Mouse (Mus musculus) CD4-positive helper T cell, adult 2 months (primary cell): ENCODE measurements around the gene Il17f.
A peak's percentile ranks its signal among the peaks of the same experiment; 100 is the strongest.
"Not testable (repeated sequence)": the region's sequence is repeated elsewhere in the genome, so short reads cannot be mapped to it uniquely, and the experiment has no call there.

Experiments used
- DNase-seq: peaks from one replicate; pipeline ENCODE4 v3.0.0-alpha.2; 2012; ENCODE audit warnings: low read depth, missing footprints, low spot score

Il17f gene

DNA sequence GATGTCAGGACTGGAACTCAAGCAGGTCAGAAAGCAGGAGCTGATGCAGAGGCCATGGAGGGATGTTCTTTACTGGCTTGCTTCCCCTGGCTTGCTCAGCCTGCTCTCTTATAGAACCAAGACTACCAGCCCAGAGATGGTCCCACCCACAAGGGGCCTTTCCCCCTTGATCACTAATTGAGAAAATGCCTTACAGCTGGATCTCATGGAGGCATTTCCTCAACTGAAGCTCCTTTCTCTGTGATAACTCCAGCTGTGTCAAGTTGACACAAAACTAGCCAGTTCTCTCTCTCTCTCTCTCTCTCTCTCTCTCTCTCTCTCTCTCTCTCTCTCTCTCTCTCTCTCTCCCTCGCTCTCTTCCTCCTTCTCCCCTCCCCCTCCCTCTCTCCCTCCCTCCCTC is at the start of gene Il17f:
Il17f (minus strand) TSS at position 101 of the 400 bp plus-strand sequence.
- DNase-seq: not testable (repeated sequence)

DNA sequence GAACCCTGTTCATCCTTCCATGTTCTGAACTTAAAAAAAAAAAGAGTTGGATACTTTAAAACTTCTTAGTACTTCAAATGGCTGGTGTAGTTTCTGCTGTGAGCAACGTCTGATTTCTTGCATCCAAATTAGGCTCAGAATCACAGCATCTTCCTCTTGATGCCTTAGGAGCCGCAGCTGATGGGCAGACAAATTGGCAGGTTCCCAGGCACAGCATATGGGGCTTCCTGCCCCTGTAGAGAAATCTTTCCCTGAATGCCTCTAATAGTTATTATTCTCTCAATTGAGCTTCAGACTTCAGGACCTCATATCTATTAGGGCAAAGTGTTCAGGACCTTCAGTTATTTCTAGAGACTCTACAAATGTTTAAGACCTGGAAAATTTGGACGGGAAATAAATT is 49.5 kb upstream of the Il17f start:
- DNase-seq: no peak

GRCm38 (mm10) chr1:20836551-20837125 is 46.2 kb upstream of the Il17f start:
- no peak for DNase-seq

- DNase-seq: no peak
Observed at GRCm38 (mm10) chr1:20833141-20833511, 42.7 kb upstream of the Il17f start.

- DNase-seq: no peak
Observed at GRCm38 (mm10) chr1:20832473-20833140, 42.2 kb upstream of the Il17f start.

- no peak for DNase-seq
Observed at GRCm38 (mm10) chr1:20830546-20830945, 40.1 kb upstream of the Il17f start.

- no peak for DNase-seq
Observed at GRCm38 (mm10) chr1:20828061-20828460, 37.6 kb upstream of the Il17f start.

DNA sequence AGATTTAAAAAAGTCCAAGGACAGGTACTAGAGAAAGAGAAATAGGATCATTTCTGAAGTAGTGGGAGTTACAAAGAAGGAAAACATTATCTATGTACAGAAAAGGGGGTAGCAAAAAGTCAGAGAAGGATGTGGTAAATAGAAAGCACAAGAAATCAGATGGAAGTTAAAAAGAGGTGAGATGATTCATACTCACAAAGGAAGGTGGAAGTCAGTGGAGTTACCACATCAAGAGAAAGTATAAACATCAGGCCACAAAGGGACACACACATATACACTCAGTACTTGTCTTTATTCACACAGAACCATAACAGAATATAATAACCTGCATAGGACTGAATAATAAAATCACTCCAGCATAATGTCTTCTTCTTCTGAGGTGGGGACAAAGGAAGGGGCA is 34.6 kb upstream of the Il17f start:
- peak; percentile 74 for DNase-seq

- DNase-seq: no peak
Observed at GRCm38 (mm10) chr1:20823906-20824305, 33.5 kb upstream of the Il17f start.

DNA sequence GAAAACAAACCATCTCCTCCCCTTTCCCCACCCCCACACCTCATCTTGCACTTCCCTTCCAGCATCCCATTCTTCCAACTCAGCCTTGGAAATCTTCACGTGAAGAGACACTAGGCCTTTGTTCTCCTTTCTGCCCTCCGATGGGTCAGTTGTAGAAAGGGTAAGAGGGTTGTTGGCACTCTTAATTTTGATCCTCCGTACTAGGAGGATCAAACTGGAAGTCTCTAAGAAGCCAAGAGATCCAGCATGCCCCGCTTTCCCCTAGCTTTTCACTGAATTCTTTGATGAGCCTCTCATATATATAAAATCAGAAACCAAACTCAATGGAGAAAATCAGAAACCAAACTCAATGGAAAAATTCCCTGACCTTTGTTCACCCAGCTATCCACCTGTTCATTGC is 33.1 kb upstream of the Il17f start:
- no peak for DNase-seq

- DNase-seq: no peak
Observed at GRCm38 (mm10) chr1:20820959-20821358, 30.5 kb upstream of the Il17f start.

DNA sequence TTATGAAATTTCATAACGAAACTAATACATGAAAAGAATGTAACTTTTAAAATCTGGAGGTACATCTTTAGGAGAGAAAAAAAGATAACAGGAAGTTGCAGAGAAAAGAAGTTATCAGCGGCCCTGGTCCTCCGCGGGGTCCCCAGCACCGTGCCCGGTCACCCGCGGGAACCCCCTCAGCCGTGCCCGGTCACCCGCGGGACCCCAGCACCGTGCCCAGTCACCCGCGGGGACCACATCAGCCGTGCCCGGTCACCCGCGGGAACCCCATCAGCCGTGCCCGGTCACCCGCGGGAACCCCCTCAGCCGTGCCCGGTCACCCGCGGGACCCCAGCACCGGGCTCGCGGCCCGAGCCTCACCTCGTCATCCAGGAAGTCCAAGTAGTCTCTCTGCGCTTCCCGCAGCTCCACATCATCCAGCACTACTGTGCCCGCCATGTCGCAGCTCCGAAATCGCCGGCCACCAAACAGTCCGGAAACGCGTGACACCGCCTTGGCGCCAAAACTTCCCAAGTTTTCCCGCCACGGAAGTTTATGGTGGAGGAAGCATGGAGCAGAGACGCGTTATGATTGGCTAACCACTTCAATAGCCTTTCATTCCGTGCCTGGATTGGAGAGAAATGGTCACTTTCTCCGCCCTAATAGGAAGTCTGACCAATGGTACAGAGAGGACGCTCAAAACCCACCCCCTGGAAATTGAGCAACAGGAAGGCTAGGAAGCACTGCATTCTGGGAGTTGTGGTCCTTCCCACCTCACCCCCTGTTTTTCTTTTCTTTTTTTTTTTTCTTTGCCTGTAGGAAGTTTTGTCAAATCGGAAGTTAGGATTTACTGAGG is 29.6 kb upstream of the Il17f start, which contains the start of gene Mcm3:
Mcm3 (minus strand) TSS at position 542 of the 835 bp plus-strand sequence.
- peak; percentile 92 for DNase-seq

DNA sequence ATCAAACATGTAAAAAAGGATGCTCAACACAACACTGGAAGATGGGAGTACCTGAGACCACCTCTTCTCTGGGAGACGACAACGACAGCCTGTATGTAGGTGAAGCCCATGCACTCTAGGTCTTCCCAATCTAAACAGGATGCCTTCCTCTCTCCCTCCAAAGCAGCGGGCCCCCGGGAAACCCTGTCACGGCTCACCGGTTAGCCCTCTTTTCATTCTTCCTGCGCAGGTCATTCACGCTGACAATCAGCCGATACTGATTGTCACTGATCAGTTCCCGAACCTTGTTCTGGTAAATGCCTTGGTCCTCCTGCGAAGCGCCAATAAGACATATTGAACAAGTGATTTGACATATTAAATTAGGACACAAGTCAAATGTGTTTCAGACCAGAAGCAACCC is 27.2 kb upstream of the Il17f start:
- DNase-seq: no peak

- no peak for DNase-seq
Observed at GRCm38 (mm10) chr1:20817172-20817571, 26.8 kb upstream of the Il17f start.

DNA sequence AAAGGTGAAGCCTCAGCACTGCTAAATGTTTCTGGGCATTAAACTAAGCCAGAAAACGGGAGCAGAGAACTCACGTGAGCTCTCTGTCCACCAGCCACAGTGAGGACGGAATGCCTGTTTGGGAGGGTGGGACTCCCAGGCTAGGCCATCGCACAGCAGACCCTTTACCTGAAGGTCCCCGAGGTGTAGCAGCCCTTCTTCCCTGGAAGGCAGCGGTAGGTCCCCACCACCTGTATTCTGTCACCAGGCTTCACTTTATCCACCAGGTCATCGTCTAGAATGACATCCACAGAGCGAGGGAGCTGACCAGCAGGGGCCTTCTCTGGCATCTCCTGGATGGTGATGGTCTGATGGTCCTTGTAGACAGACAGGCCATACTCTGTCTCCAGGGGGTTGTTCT is 24.1 kb upstream of the Il17f start:
- DNase-seq: no peak

- no peak for DNase-seq
Observed at GRCm38 (mm10) chr1:20804526-20804925, 14.1 kb upstream of the Il17f start.

DNA sequence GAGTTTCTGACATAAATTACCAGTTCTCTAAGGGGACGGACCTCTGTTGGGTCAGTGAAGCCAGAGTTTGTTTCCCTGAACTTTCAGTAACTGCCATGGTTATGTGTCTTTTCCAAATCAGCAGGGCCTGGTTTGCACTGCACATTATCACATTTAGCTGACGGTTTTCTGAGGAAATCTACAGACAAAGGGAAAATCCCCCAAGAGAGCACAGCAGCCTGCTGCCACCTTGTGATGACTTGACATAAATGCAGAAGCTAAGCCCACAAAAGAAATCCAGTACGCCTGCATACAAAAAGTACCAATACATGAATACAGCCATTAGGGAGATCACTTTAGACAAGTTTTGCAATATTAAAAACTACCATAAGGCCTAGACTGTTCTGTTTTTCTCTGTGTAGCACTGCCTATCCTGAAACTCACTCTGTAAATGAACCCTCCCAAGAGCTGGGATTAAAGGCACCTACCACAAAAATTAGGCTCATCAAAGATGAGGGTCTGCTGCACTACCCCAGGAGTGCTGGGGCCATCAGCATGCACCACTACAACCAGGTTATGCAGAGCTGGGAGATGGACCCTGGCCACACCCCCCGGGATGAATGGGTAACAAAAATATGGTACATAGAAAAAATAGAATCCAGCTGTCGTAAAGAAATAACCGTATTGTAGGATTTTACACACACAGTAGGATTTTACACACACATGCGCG is 11.4 kb upstream of the Il17f start:
- DNase-seq: no peak

DNA sequence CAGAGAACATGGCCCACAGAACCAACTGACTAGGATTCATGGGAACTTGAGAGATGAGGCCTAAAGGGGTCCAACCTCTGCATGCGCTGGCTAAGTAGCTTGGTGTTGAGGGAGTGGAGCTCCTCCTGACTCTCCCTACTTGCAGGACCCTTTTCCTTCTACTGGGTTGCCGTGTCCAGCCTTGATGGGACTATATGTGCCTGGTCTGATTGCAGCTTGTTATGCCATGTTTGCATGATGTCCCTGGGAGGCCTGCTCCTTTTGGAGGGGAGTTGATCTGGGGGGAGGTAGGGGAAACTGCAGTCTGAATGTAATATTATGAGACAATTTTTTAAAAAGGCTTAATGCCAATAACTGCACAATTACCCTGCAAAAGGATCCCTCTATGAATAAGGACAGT is 10.9 kb upstream of the Il17f start:
- no peak for DNase-seq

DNA sequence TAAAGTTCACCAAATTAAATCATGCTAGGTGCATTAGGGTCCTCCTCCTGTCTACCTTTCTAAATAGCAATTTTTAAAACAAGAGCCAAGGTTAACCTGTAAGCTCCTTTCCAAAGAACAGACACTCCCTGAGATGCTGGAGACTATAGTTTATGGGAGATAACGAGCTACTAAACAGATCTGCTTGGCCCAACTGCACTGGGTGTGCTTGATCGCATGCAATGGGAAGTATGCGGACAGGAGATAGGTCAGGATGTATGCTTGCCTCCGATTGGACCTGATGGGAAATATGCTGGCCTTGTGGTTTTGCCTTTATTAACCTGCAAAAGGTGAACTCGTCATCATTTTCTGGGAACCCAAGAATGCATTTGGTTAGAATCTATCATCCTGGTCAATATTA is 4.8 kb upstream of the Il17f start:
- DNase-seq: no peak

DNA sequence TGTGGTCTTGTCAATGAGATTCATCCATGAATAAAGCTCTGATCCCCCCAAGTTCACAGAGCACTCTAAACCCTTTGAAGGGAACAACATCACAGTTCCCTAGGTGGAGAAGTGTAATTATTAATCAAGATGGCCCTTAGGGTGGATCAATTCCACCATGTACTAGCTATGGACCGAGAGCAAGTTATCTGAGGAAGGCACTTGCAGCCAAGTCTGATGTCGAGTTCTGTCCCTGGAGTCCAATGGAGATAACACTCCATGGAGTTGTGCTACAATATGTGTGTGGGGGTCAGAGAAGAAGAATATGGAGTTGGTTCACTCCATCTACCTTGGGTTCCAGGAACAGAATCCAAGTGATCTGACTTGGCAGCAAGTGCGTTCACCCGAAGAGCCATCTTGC is 4.3 kb upstream of the Il17f start:
- no peak for DNase-seq

- DNase-seq: no peak
Observed at GRCm38 (mm10) chr1:20791414-20791813, 997 bp upstream of the Il17f start.

- DNase-seq: no peak
Observed at GRCm38 (mm10) chr1:20788419-20788818, 2.0 kb downstream of the Il17f start.
